Mouse (Mus musculus): ENCODE data around the gene Fzd9. TPM values are rescaled to one million over a fixed set of nuclear protein-coding genes. Genes with fewer than 3 reads are reported as not detected.

Gene Fzd9
- total and polyA plus RNA-seq, 2 experiments from 2014 or later = 18.0 to 35.1 TPM

- no peak for DNase-seq (ENCODE audit: low spot score)
- H3K9ac ChIP-seq (replicated peaks; ENCODE audit: low read length) = no peak overlapping the region
- no peak overlapping the region for H3K4me2 ChIP-seq (ENCODE audit: low read depth, low read length)
- 91% methylated on average over 3 of the region's 3 CpGs for WGBS
- H3K4me1 ChIP-seq (ENCODE audit: insufficient read depth, low read length) = no peaks in the 10 kb centered on the region
- no peak for ATAC-seq
- H3K36me3 ChIP-seq (ENCODE audit: insufficient read depth, low read length) = peaks cover 56% of the 10 kb centered on the region
- no peaks in the 10 kb centered on the region for H3K9me3 ChIP-seq (ENCODE audit: low read length)
- TF ChIP-seq CTCF (IDR thresholded peaks at IDR 0.05; ENCODE audit: low read depth) = no peak
- no peak overlapping the region for H3K27ac ChIP-seq
- H3K27me3 ChIP-seq (ENCODE audit: insufficient read depth, low read length) = no peaks in the 10 kb centered on the region
- H3K4me3 ChIP-seq (ENCODE audit: low read length) = no peak overlapping the region
Measured at GRCm38 (mm10) chr5:135224169-135224568, 26.9 kb downstream of the Fzd9 start.

GRCm38 (mm10) chr5:135222066-135222465 lies 29.0 kb downstream of the Fzd9 start:
- no peak for TF ChIP-seq CTCF (IDR thresholded peaks at IDR 0.05; ENCODE audit: low read depth)
- Histone ChIP-seq H3K27me3 (ENCODE audit: insufficient read depth, low read length) (no peaks in the 10 kb centered on the region), H3K9me3 (ENCODE audit: low read length) (no peaks in the 10 kb centered on the region), H3K27ac (no peak overlapping the region), H3K36me3 (ENCODE audit: insufficient read depth, low read length) (peaks cover 58% of the 10 kb centered on the region), H3K9ac (replicated peaks; ENCODE audit: low read length) (no peak overlapping the region), H3K4me3 (ENCODE audit: low read length) (no peak overlapping the region), H3K4me2 (ENCODE audit: low read depth, low read length) (no peak overlapping the region), H3K4me1 (ENCODE audit: insufficient read depth, low read length) (no peaks in the 10 kb centered on the region)
- DNase-seq (ENCODE audit: low spot score) (no peak), ATAC-seq (no peak)
- WGBS = 97% methylated on average over 7 of the region's 7 CpGs

GRCm38 (mm10) chr5:135220941-135221340 lies 30.1 kb downstream of the Fzd9 start:
- no peak overlapping the region for H3K4me3 ChIP-seq (ENCODE audit: low read length)
- DNase-seq (ENCODE audit: low spot score) = no peak
- H3K4me1 ChIP-seq (ENCODE audit: insufficient read depth, low read length) = no peaks in the 10 kb centered on the region
- H3K4me2 ChIP-seq (ENCODE audit: low read depth, low read length) = no peak overlapping the region
- H3K27me3 ChIP-seq (ENCODE audit: insufficient read depth, low read length) = no peaks in the 10 kb centered on the region
- TF ChIP-seq CTCF (IDR thresholded peaks at IDR 0.05; ENCODE audit: low read depth) = no peak
- no peak overlapping the region for H3K9ac ChIP-seq (replicated peaks; ENCODE audit: low read length)
- no peak for ATAC-seq
- H3K36me3 ChIP-seq (ENCODE audit: insufficient read depth, low read length) = peaks cover 61% of the 10 kb centered on the region
- no peaks in the 10 kb centered on the region for H3K9me3 ChIP-seq (ENCODE audit: low read length)
- H3K27ac ChIP-seq = no peak overlapping the region

- 87% methylated on average over 6 of the region's 6 CpGs for WGBS
- H3K4me1 ChIP-seq (ENCODE audit: insufficient read depth, low read length) = no peaks in the 10 kb centered on the region
- H3K36me3 ChIP-seq (ENCODE audit: insufficient read depth, low read length) = peaks cover 65% of the 10 kb centered on the region
- H3K9ac ChIP-seq (replicated peaks; ENCODE audit: low read length) = no peak overlapping the region
- TF ChIP-seq CTCF (IDR thresholded peaks at IDR 0.05; ENCODE audit: low read depth) = no peak
- H3K4me2 ChIP-seq (ENCODE audit: low read depth, low read length) = no peak overlapping the region
- no peak overlapping the region for H3K27ac ChIP-seq
- H3K27me3 ChIP-seq (ENCODE audit: insufficient read depth, low read length) = no peaks in the 10 kb centered on the region
- H3K4me3 ChIP-seq (ENCODE audit: low read length) = no peak overlapping the region
- no peaks in the 10 kb centered on the region for H3K9me3 ChIP-seq (ENCODE audit: low read length)
- DNase-seq (ENCODE audit: low spot score) (no peak), ATAC-seq (no peak)
Measured at GRCm38 (mm10) chr5:135216871-135217270, 34.2 kb downstream of the Fzd9 start.

GRCm38 (mm10) chr5:135208197-135208596 lies 42.8 kb downstream of the Fzd9 start:
- H3K9me3 ChIP-seq (ENCODE audit: low read length) = no peaks in the 10 kb centered on the region
- H3K27me3 ChIP-seq (ENCODE audit: insufficient read depth, low read length) = no peaks in the 10 kb centered on the region
- DNase-seq (ENCODE audit: low spot score) = no peak
- ATAC-seq = no peak
- no peak overlapping the region for H3K4me3 ChIP-seq (ENCODE audit: low read length)
- peak; percentile 36; the same call in 1 of the 2 replicates for TF ChIP-seq CTCF (IDR thresholded peaks at IDR 0.05; ENCODE audit: low read depth)
- no peak overlapping the region for H3K4me2 ChIP-seq (ENCODE audit: low read depth, low read length)
- H3K27ac ChIP-seq = no peak overlapping the region
- H3K9ac ChIP-seq (replicated peaks; ENCODE audit: low read length) = no peak overlapping the region
- H3K4me1 ChIP-seq (ENCODE audit: insufficient read depth, low read length) = no peaks in the 10 kb centered on the region
- H3K36me3 ChIP-seq (ENCODE audit: insufficient read depth, low read length) = peaks cover 32% of the 10 kb centered on the region
- WGBS = 100% methylated on average over 1 of the region's 1 CpGs

- Histone ChIP-seq H3K27ac (no peak overlapping the region), H3K4me2 (ENCODE audit: low read depth, low read length) (no peak overlapping the region), H3K27me3 (ENCODE audit: insufficient read depth, low read length) (no peaks in the 10 kb centered on the region), H3K9me3 (ENCODE audit: low read length) (no peaks in the 10 kb centered on the region), H3K4me3 (ENCODE audit: low read length) (no peak overlapping the region), H3K36me3 (ENCODE audit: insufficient read depth, low read length) (peaks cover 25% of the 10 kb centered on the region), H3K4me1 (ENCODE audit: insufficient read depth, low read length) (no peaks in the 10 kb centered on the region), H3K9ac (replicated peaks; ENCODE audit: low read length) (no peak overlapping the region)
- no peak for TF ChIP-seq CTCF (IDR thresholded peaks at IDR 0.05; ENCODE audit: low read depth)
- DNase-seq (ENCODE audit: low spot score) (no peak), ATAC-seq (no peak)
- WGBS = 89% methylated on average over 3 of the region's 3 CpGs
Measured at GRCm38 (mm10) chr5:135202763-135203162, 48.3 kb downstream of the Fzd9 start.

Small RNA genes lying within 50 kb of the gene (microRNA-seq; reads per million reads assigned to microRNA genes)
- gene Gm25315 = 0 reads per million in 2 experiments

Other genes with a start within 250 kb of the Fzd9 start
- gene Abhd11, start 242.1 kb downstream of the Fzd9 start, total RNA-seq (2014; rRNA removed) = 60.7 and 72.4 TPM in 2 replicates
- gene Abhd11, start 242.1 kb downstream of the Fzd9 start, polyA plus RNA-seq (2015; fragmentation: Nextera tagmentation; extraction: Ambion mirVana) = 81.7 and 83.7 TPM in 2 replicates
- 141 and 149 TPM in 2 replicates for gene Stx1a, start 227.7 kb downstream of the Fzd9 start, total RNA-seq (2014; rRNA removed)
- gene Stx1a, start 227.7 kb downstream of the Fzd9 start, polyA plus RNA-seq (2015; fragmentation: Nextera tagmentation; extraction: Ambion mirVana) = 118 and 126 TPM in 2 replicates
- gene Dnajc30, start 187.0 kb downstream of the Fzd9 start, total RNA-seq (2014; rRNA removed) = 14.7 and 19.6 TPM in 2 replicates
- 43.4 and 45.3 TPM in 2 replicates for gene Dnajc30, start 187.0 kb downstream of the Fzd9 start, polyA plus RNA-seq (2015; fragmentation: Nextera tagmentation; extraction: Ambion mirVana)
- 44.8 and 52.2 TPM in 2 replicates for gene Bud23, start 186.3 kb downstream of the Fzd9 start, total RNA-seq (2014; rRNA removed)
- 64.5 TPM in 2 replicates for gene Bud23, start 186.3 kb downstream of the Fzd9 start, polyA plus RNA-seq (2015; fragmentation: Nextera tagmentation; extraction: Ambion mirVana)
- 97.1 and 100 TPM in 2 replicates for gene Vps37d, start 173.0 kb downstream of the Fzd9 start, total RNA-seq (2014; rRNA removed)
- 28.6 and 30.0 TPM in 2 replicates for gene Vps37d, start 173.0 kb downstream of the Fzd9 start, polyA plus RNA-seq (2015; fragmentation: Nextera tagmentation; extraction: Ambion mirVana)
- gene Mlxipl, start 161.3 kb downstream of the Fzd9 start, total RNA-seq (2014; rRNA removed) = 0.58 and 2.3 TPM in 2 replicates
- gene Mlxipl, start 161.3 kb downstream of the Fzd9 start, polyA plus RNA-seq (2015; fragmentation: Nextera tagmentation; extraction: Ambion mirVana) = 0.86 and 1.4 TPM in 2 replicates
- gene Tbl2, start 101.6 kb downstream of the Fzd9 start, total RNA-seq (2014; rRNA removed) = 36.9 and 43.7 TPM in 2 replicates
- gene Tbl2, start 101.6 kb downstream of the Fzd9 start, polyA plus RNA-seq (2015; fragmentation: Nextera tagmentation; extraction: Ambion mirVana) = 10.7 and 12.3 TPM in 2 replicates
- gene Bcl7b, start 82.9 kb downstream of the Fzd9 start, total RNA-seq (2014; rRNA removed) = 13.7 and 18.5 TPM in 2 replicates
- 32.5 and 36.4 TPM in 2 replicates for gene Bcl7b, start 82.9 kb downstream of the Fzd9 start, polyA plus RNA-seq (2015; fragmentation: Nextera tagmentation; extraction: Ambion mirVana)
- 35.5 and 42.9 TPM in 2 replicates for gene Baz1b, start 64.0 kb downstream of the Fzd9 start, total RNA-seq (2014; rRNA removed)
- gene Baz1b, start 64.0 kb downstream of the Fzd9 start, polyA plus RNA-seq (2015; fragmentation: Nextera tagmentation; extraction: Ambion mirVana) = 15.8 and 16.7 TPM in 2 replicates
- gene Fkbp6, start 98.8 kb upstream of the Fzd9 start, total RNA-seq (2014; rRNA removed) = not detected in 2 replicates
- gene Fkbp6, start 98.8 kb upstream of the Fzd9 start, polyA plus RNA-seq (2015; fragmentation: Nextera tagmentation; extraction: Ambion mirVana) = 0.14 and 0.29 TPM in 2 replicates
- gene Trim50, start 102.1 kb upstream of the Fzd9 start, total RNA-seq (2014; rRNA removed) = not detected in 2 replicates
- 0.08 TPM in 1 of 2 replicates, not detected in the other for gene Trim50, start 102.1 kb upstream of the Fzd9 start, polyA plus RNA-seq (2015; fragmentation: Nextera tagmentation; extraction: Ambion mirVana)
- 17.8 and 22.7 TPM in 2 replicates for gene Nsun5, start 118.7 kb upstream of the Fzd9 start, total RNA-seq (2014; rRNA removed)
- 18.1 and 19.1 TPM in 2 replicates for gene Nsun5, start 118.7 kb upstream of the Fzd9 start, polyA plus RNA-seq (2015; fragmentation: Nextera tagmentation; extraction: Ambion mirVana)
- gene Pom121, start 143.3 kb upstream of the Fzd9 start, total RNA-seq (2014; rRNA removed) = 11.2 and 14.3 TPM in 2 replicates
- 7.5 TPM in 2 replicates for gene Pom121, start 143.3 kb upstream of the Fzd9 start, polyA plus RNA-seq (2015; fragmentation: Nextera tagmentation; extraction: Ambion mirVana)

All from hindbrain, postnatal 0 days (tissue).